In the genomic region with DNA sequence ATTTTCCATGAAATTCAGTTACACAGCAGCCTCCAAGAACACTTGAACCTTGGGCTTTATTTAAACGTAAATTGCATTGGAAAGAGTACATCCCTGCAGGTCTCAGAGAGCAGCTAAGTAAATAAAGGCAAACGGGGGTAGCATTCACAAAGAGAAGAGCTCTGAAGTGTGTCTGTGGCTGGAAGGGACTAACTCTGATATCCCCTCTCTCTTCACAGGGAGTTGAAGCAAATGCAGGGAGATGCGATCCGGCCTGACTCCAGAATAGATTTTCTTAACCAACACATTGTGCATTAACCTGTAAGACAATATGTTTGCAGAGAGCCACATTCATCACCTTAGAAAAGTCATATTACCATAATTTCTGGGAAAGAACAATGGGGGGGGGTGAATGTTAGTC, we compare ENCODE assay signal across 15 mouse cellular contexts.
DNase-seq lines count a peak whose midpoint lies in the region; ATAC-seq and TF ChIP-seq lines count a peak whose summit lies in the region.
"Had no signal": no experiment of that assay in that cellular context is flagged by ENCODE, and none has a peak within 500 bp of the region (broad histone marks: within the 10 kb centered on the region; RNA-seq: fewer than 3 reads in every experiment).

No protein-coding gene starts in this region.

- WGBS in kidney, postnatal 0 days = 30% methylated on average over 4 of the region's 4 CpGs
- 62% methylated on average over 4 of the region's 4 CpGs for WGBS in limb, embryonic 12.5 days

- H3K27me3 ChIP-seq in kidney, postnatal 0 days (ENCODE audit: insufficient read depth, low read length) = no peaks in the 10 kb centered on the region
- H3K27me3 ChIP-seq in limb, embryonic 12.5 days = no peaks in the 10 kb centered on the region
- H3K27me3 ChIP-seq: forebrain, embryonic 12.5 days; heart, embryonic 12.5 days; hindbrain, embryonic 15.5 days had no signal

- H3K27ac ChIP-seq in kidney, postnatal 0 days = no peak overlapping the region
- H3K27ac ChIP-seq in limb, embryonic 12.5 days = 0 out of 2 replicates have a peak overlapping the region, but pooled peaks have one; percentile 20
- H3K27ac ChIP-seq: embryonic facial prominence, embryonic 13.5 days; forebrain, embryonic 12.5 days; hindbrain, embryonic 15.5 days had no signal

- TF ChIP-seq CTCF in kidney, postnatal 0 days (IDR thresholded peaks at IDR 0.05; ENCODE audit: low read depth) = no peak

- H3K9me3 ChIP-seq in kidney, postnatal 0 days (replicated peaks; ENCODE audit: low read length) = no peaks in the 10 kb centered on the region
- no peaks in the 10 kb centered on the region for H3K9me3 ChIP-seq in limb, embryonic 12.5 days
- H3K9me3 ChIP-seq: embryonic facial prominence, embryonic 13.5 days; forebrain, embryonic 12.5 days; heart, embryonic 12.5 days; hindbrain, embryonic 15.5 days had no signal

- no peaks in the 10 kb centered on the region for H3K4me1 ChIP-seq in kidney, postnatal 0 days (replicated peaks; ENCODE audit: insufficient read depth, low read length)
- peaks cover 38% of the 10 kb centered on the region for H3K4me1 ChIP-seq in limb, embryonic 12.5 days (replicated peaks)
- H3K4me1 ChIP-seq: forebrain, embryonic 12.5 days; heart, embryonic 12.5 days had no signal

- no peak for ATAC-seq in kidney, postnatal 0 days (replicated peaks; ENCODE audit: low FRiP score, low read depth)
- no peak for ATAC-seq in limb, embryonic 12.5 days (ENCODE audit: insufficient number of reproducible peaks, insufficient read depth, low FRiP score, low TSS enrichment, low read depth)
- ATAC-seq: forebrain, embryonic 16.5 days had no signal

- peak; percentile 51 for DNase-seq in heart, adult 11 months
- no peak for DNase-seq in heart, postnatal 4 days
- peak; percentile 71 for DNase-seq in kidney, postnatal 0 days (ENCODE audit: low spot score)
- no peak for DNase-seq in kidney, adult 18-20 months
- DNase-seq in gastrocnemius, postnatal 25 days = no peak
- DNase-seq: adrenal gland, adult 2 months; adrenal gland, postnatal 25 days; cerebellum, adult 18-20 months; gastrocnemius, postnatal 10 days had no signal

- H3K4me3 ChIP-seq in kidney, postnatal 0 days (replicated peaks; ENCODE audit: low read depth, low read length) = no peak overlapping the region
- no peak overlapping the region for H3K4me3 ChIP-seq in limb, embryonic 12.5 days (replicated peaks)
- H3K4me3 ChIP-seq: embryonic facial prominence, embryonic 13.5 days; forebrain, embryonic 12.5 days; heart, embryonic 12.5 days; hindbrain, embryonic 15.5 days had no signal

- H3K4me2 ChIP-seq in kidney, postnatal 0 days (ENCODE audit: low read length) = no peak overlapping the region
- H3K4me2 ChIP-seq in limb, embryonic 12.5 days = no peak overlapping the region
- H3K4me2 ChIP-seq: embryonic facial prominence, embryonic 13.5 days; forebrain, embryonic 12.5 days; heart, embryonic 12.5 days; hindbrain, embryonic 15.5 days had no signal

- H3K36me3 ChIP-seq in kidney, postnatal 0 days (ENCODE audit: insufficient read depth, low read length) = no peaks in the 10 kb centered on the region
- H3K36me3 ChIP-seq in limb, embryonic 12.5 days = no peaks in the 10 kb centered on the region
- H3K36me3 ChIP-seq: embryonic facial prominence, embryonic 13.5 days; forebrain, embryonic 12.5 days; heart, embryonic 12.5 days; hindbrain, embryonic 15.5 days had no signal

- no peak overlapping the region for H3K9ac ChIP-seq in kidney, postnatal 0 days (ENCODE audit: low read depth, low read length)
- no peak overlapping the region for H3K9ac ChIP-seq in limb, embryonic 12.5 days (replicated peaks)
- H3K9ac ChIP-seq: embryonic facial prominence, embryonic 13.5 days; forebrain, embryonic 12.5 days; heart, embryonic 12.5 days; hindbrain, embryonic 15.5 days had no signal

Comparison
In these comparisons a context has a peak if more than half of its experiments do, and no peak if none do; other contexts are left out.
1. DNase-seq: peak in heart, adult 11 months (single experiment) and kidney, postnatal 0 days (single experiment); none in heart, postnatal 4 days (single experiment), kidney, adult 18-20 months (single experiment) and gastrocnemius, postnatal 25 days (single experiment).